Mouse (Mus musculus) testis, adult 2 months (tissue): ENCODE measurements around the gene Hepacam2.

Source experiments
- CTCF ChIP-seq: fragments of 200-500 bp; IDR thresholded peaks from 2 replicates; pipeline ENCODE4 v1.5.1; 2012; ENCODE audit warnings: low read depth, mild to moderate bottlenecking, inconsistent platforms, low read length, moderate library complexity; ENCODE audit not compliant: control insufficient read depth, insufficient read depth, insufficient replicate concordance
- POLR2A ChIP-seq: fragments of 200-500 bp; IDR thresholded peaks from 2 replicates; pipeline ENCODE4 v1.6.1; 2012; ENCODE audit warnings: low read depth, mild to moderate bottlenecking, inconsistent platforms, low read length, moderate library complexity; ENCODE audit not compliant: control insufficient read depth

DNA sequence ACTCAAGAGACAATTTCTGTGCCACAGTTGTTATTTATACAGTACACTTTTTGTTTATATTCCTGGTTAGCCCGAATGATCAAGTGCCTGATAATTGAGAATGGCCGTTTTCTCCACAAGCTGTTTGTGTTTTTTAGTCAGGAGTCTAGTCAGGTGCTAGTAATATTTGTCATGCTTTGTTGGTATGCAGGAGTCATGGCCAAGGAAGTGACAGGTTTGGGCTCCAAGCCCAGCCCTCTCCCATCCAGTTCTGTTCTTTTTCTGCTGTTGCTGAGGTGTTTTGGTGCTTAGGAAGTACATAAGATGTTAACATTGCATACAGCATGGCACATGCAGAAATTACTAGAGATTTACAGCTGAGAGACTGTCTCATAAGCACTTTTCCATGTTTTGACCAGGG lies 41.4 kb upstream of the Hepacam2 start:
- TF ChIP-seq POLR2A (no peak), CTCF (no peak)
